Mouse (Mus musculus) adrenal gland, adult (tissue): Measurements from ENCODE around the gene Tmem163.

Experiments
- DNase-seq, 2 experiments: peaks; one replicate each; pipeline ENCODE4 v3.0.0; 2022 to 2023; ENCODE audit warnings: low spot score in 1 of 2; ENCODE audit not compliant: inconsistent age in 2 of 2

The Tmem163 gene

GRCm38 (mm10) chr1:127576143-127576542 is 103.2 kb downstream of the Tmem163 start:
- no peak for DNase-seq

GRCm38 (mm10) chr1:127575692-127576091 is 103.7 kb downstream of the Tmem163 start:
- DNase-seq = no peak

GRCm38 (mm10) chr1:127573186-127573585 is 106.2 kb downstream of the Tmem163 start:
- DNase-seq = no peak

- no peak for DNase-seq
Measured at GRCm38 (mm10) chr1:127568641-127569040, 110.7 kb downstream of the Tmem163 start.

- DNase-seq = no peak
Measured at GRCm38 (mm10) chr1:127556486-127556845, 122.9 kb downstream of the Tmem163 start.

- no peak for DNase-seq
Measured at GRCm38 (mm10) chr1:127555822-127556485, 123.4 kb downstream of the Tmem163 start.

GRCm38 (mm10) chr1:127548078-127548477 is 131.3 kb downstream of the Tmem163 start:
- DNase-seq = no peak

- no peak for DNase-seq
Measured at GRCm38 (mm10) chr1:127542756-127543155, 136.6 kb downstream of the Tmem163 start.

GRCm38 (mm10) chr1:127541931-127542330 is 137.4 kb downstream of the Tmem163 start:
- no peak for DNase-seq

GRCm38 (mm10) chr1:127541522-127541921 is 137.8 kb downstream of the Tmem163 start:
- no peak for DNase-seq

- DNase-seq = no peak
Measured at GRCm38 (mm10) chr1:127537204-127538038, 141.9 kb downstream of the Tmem163 start.

GRCm38 (mm10) chr1:127536448-127536847 is 142.9 kb downstream of the Tmem163 start:
- no peak for DNase-seq

- DNase-seq = no peak
Measured at GRCm38 (mm10) chr1:127531723-127532122, 147.6 kb downstream of the Tmem163 start.

GRCm38 (mm10) chr1:127530849-127531580 is 148.3 kb downstream of the Tmem163 start:
- DNase-seq = no peak

GRCm38 (mm10) chr1:127523364-127523763 is 156.0 kb downstream of the Tmem163 start:
- DNase-seq = no peak

- DNase-seq = no peak
Measured at GRCm38 (mm10) chr1:127514888-127515287, 164.5 kb downstream of the Tmem163 start.

GRCm38 (mm10) chr1:127514479-127514878 is 164.9 kb downstream of the Tmem163 start:
- no peak for DNase-seq

- DNase-seq = no peak
Measured at GRCm38 (mm10) chr1:127513664-127514063, 165.7 kb downstream of the Tmem163 start.

GRCm38 (mm10) chr1:127513140-127513539 is 166.2 kb downstream of the Tmem163 start:
- no peak for DNase-seq

- no peak for DNase-seq
Measured at GRCm38 (mm10) chr1:127512709-127513108, 166.6 kb downstream of the Tmem163 start.

GRCm38 (mm10) chr1:127511362-127511761 is 168.0 kb downstream of the Tmem163 start:
- DNase-seq = no peak

GRCm38 (mm10) chr1:127508921-127509320 is 170.4 kb downstream of the Tmem163 start:
- DNase-seq = no peak
